Mouse (Mus musculus) c-Kit-positive CD71-negative TER-119-negative erythroid progenitor cells, embryonic 14.5 days (primary cell): ENCODE measurements around the gene Clcn3.
"Not testable (repeated sequence)": the region's sequence is repeated elsewhere in the genome, so short reads cannot be mapped to it uniquely, and the experiment has no call there.

ENCODE experiments used
- DNase-seq: peaks from one replicate; pipeline ENCODE4 v3.0.0-alpha.2; 2013; ENCODE audit warnings: low read depth

Gene Clcn3

GRCm38 (mm10) chr8:60982701-60983687 is at the start of gene Clcn3:
TSS of gene Clcn3 (minus strand) at chr8:60983300.
- DNase-seq = peak; percentile 97

DNA sequence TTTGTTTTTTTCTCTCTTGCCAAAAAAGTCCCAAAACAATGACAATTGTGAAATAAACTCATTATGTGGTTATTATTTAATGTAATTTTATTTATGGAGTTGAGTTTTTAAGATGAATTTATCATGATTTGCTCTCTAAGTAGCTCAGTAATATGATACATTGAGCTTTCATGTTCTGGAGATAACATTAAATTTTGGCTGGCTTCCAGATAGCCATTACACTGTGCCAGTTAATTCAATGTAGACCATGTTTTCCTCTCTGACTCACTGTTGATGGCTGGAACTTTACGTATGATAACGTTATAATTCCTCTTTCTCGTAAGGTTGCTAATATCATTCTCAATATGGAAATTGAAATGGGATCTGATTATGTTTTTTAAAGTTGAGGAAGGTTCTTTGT is 13.4 kb upstream of the Clcn3 start:
- no peak for DNase-seq

DNA sequence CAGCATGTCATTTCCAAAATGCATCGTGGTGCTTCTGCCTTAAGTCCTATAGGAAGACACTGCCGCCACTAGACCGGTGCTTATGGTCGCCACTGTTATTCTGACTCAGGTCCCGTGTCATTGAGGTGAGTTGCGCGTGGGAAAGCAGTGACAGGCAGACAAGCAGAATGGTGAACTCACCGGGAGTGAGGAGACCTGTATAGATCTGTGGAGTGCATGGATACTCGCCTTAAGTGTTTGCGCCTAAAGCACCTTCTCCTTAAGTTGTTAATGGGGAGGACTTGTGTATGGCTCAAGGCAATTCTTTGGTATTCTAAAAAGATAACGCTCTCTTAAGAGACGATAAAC is 10.5 kb upstream of the Clcn3 start:
- DNase-seq = no peak

- DNase-seq = peak; percentile 90
Measured at GRCm38 (mm10) chr8:60992910-60993638, 10.0 kb upstream of the Clcn3 start, which contains the start of gene Nek1. TSS of gene Nek1 (plus strand) at chr8:60993195.

DNA sequence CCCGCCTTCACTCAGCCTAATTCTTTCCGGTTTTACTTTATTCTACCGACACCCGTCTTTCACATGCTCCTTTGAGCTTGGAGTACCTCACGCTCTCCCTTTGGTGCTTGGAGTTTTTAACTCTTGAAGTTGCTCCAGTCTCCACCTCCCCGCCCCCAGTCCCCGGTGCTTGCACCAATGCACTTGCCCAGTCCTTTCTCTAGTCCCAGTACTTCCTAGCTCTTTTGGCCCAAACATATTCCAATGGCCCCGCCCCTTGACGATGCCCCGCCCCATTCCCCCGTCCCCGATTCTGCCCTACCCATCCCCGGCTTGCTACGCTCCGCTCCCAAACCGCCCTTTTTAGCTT is 9.4 kb upstream of the Clcn3 start:
- DNase-seq = peak; percentile 53

GRCm38 (mm10) chr8:60984260-60985010 is 1.3 kb upstream of the Clcn3 start:
- DNase-seq = not testable (repeated sequence)

DNA sequence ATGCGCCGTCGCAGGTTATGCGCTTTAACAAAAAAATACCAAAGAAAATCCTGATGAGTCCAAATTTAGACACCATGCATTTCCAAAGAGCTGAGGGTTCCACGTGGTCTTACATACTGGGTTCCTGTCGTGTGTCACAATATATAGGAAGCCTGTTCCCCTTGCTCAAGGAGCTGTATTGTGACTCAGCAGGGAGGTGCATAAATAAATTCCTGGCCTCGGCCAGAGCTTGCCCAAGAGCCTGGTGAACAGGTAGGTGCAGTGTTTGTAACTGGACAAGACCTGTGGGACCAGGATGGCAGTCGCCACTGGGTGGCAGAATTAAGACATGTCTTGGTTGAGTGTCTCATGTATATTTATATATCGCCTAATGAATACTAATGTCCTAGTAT is 584 bp upstream of the Clcn3 start:
- peak; percentile 42 for DNase-seq

GRCm38 (mm10) chr8:60981388-60981787 is 1.7 kb downstream of the Clcn3 start:
- DNase-seq = no peak

GRCm38 (mm10) chr8:60978496-60978895 is 4.6 kb downstream of the Clcn3 start:
- no peak for DNase-seq

- DNase-seq = no peak
Measured at GRCm38 (mm10) chr8:60976818-60977217, 6.3 kb downstream of the Clcn3 start.

DNA sequence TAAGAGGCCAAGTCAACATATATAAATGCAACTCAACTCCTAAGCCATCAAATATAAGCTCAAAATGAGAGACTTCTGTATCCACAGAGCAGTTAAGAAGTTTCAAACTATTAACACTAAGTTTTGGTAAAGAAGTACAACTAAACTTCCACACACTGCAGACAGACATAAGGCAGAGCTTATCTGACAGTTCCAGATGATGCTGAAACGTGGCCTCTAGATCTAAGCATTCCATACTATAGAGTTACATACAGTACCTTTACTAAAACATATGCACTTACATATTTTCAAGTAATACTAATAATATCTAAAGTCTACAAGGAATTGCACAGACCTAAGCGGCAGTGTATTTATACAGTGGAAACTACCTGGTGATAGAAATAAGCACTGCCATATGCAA is 8.3 kb downstream of the Clcn3 start:
- no peak for DNase-seq

DNA sequence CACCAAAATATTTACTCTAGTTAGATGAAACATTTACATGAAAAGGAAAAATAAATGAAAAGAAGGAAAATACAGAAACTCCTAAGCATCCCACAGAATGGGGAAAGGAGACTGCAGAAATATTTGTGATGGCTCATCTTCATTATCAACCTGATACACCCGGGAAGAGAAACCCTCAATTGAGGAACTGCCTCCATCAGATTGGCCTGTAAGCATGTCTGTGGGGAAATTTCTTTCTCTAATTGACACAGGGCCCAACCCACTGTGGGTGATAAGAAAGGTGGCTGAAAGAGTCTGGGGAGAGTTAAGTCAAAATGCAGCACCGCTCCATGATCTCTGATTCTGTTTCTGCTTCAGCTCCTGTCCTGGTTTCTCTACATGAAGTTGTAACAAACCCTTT is 9.7 kb downstream of the Clcn3 start:
- DNase-seq = no peak

DNA sequence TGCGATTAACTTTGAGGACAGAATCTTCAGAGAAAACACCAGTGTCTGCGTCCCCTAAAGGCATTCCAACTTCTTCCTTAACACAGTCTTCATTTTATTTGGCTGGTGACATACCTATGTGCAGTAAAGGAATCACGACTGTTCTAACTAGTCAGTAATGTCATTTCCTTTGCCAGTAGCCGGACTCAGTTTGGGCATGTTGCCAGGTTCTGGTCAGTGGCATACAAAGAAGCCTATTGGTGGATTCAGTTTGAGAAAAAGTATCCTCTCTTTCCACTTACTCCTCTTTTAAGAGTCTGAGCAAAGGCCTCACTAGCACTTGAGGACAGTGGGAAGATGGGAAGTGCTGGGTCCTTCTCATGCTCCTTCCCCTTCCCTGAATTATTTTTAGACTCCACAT is 11.3 kb downstream of the Clcn3 start:
- DNase-seq = no peak

DNA sequence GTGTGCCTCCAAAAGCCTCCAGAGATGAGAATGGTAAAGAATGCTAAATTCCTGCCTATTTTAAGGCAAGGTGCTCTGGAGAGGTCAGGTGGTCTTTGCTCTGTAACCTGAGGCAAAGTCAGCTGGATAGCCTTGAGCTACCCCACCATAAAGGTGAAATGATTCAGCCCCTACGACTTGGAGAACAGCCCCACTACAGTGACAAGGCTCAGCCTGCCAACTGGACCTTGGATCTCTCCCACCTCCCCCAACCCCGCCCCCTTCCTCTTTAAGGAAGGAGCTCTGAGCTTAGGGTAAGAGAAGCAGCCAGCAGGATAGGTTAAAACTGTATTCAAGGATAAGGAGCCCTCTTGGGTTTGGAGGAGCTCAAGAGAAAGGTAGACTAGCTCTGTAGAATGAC is 14.0 kb downstream of the Clcn3 start:
- no peak for DNase-seq

GRCm38 (mm10) chr8:60965741-60966140 is 17.4 kb downstream of the Clcn3 start:
- DNase-seq = no peak

DNA sequence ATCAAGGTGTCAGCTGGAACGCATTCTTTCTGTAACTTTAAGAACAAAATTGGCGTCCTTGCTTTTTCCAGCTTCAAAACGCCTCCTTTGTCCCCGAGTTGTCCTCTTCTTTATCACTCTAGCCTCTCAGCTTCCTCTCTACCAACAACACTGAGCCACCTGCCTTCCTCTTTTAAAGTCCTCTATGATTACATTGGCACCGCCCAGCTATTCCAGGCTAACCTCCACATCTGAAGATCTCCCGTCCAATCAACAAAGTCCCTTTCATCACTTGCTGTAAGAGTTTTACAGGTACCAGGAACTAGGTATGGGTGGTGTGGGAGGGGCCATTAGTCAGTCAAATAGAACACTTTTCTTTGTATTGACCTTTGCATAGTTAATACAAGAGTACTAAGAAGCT is 17.8 kb downstream of the Clcn3 start:
- no peak for DNase-seq

DNA sequence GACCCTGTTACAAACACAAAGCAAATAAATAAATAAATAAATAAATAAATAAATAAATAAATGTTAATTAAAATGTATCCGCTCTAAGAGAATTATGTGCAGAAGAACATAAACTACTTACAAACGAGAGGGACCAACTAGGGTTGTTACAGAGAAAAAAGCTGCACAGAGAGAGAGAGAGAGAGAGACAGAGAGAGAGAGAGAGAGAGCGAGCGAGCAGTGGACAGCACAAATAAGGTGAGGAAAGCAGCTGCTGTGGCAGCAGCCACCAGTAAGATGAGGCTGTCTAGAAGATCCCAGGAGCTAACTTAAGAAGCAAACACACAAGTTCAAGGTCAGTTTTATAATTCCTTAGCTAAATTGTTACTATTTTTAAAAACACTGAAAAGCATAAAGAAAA is 18.6 kb downstream of the Clcn3 start:
- DNase-seq = no peak

DNA sequence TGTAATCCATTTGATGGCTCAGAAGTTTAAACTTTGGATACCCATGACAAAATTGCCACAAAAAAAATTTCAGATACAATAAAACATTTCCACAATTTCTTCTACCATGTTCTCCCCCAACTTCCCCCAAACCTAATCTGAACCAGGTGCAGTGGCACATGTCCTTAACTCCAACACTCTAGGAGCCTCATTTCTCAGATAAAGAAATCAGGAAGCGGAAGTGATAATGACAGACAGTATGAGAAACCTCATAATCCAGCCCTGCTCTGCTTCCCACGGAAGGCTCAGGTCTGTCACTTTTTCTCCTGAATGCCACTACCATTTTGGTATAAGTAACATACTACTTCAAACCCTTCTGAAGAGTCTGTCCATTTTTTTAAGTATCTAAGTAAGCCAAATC is 19.2 kb downstream of the Clcn3 start:
- DNase-seq = no peak

DNA sequence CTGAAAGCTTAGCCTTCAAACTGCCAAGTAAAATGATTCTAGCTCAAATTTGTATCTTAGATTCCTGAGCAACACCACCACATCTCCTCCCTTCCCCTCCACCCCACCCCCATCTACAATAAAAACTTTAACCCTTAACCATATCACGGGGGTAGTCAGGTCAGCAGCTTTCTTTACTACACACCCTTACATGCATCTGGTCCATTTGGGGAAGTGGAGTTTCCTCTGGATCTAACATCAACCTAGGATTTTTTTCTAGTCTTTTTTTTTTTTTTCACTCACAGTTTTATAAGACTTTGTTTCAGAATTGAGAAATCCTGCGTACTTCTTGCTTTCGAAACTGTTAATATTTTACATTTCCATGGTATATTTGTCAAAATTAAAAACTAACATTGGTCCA is 20.3 kb downstream of the Clcn3 start:
- no peak for DNase-seq

GRCm38 (mm10) chr8:60956847-60957246 is 26.3 kb downstream of the Clcn3 start:
- DNase-seq = no peak

DNA sequence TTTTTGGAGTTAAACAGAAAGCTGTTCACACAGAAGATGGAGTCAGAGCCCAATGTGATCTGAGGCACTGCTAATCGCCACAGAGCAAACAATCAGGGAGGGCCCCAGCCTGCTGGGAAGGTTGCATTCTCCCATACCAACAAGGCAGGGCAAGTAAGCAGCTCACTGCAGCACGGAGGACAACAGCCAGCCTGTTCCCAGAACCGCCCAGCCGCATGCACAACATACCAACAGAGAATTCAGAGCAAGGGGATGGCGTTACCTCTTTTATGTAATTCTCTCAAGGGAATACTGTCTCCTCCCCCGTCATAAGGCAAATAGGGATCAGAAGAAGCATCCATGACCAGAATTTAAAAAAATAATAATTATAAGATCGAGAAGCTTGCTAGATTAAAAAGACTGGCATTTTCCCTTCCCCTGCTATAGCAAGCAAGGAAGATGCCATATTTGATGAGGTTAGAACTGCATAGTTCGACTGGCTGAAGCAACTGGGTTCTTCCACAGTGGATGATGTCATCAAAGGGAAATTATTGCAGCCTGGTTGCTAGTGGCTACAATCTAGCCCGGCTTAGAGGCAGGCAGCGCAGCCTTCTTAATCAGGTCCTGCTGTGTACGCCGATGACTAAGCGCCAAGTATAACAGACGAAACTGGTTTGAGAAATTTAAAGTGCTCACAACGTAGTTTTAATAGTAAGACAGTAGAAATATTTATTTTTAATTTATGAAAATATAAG is 28.7 kb downstream of the Clcn3 start:
- peak; percentile 70 for DNase-seq

DNA sequence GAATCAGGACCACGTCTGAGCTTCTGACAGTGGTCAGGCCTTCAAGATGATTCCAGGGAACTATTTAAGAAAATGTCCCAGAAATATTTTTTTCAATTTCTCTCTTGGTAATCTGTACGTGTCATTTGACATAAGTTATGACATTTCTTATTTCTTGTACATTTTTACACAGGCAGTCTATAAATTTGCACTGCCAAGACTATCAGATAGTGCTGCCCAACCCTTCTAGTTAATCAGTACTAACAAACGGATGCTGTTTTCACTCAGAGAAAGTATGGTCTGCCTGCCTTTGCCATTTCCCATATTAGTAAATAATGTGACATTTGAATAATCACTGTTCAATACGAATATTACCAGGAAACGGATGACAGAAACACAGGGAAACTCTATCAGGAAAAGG is 30.3 kb downstream of the Clcn3 start:
- DNase-seq = no peak
